Comparison of ENCODE assay signal across 9 mouse cellular contexts in genomic region chr5:135898028-135898427, GRCm38 (mm10). TPM values are rescaled to one million over a fixed set of nuclear protein-coding genes. Genes with fewer than 3 reads are reported as not detected.
DNase-seq lines count a peak whose midpoint lies in the region; ATAC-seq and TF ChIP-seq lines count a peak whose summit lies in the region.
"Had no signal": no experiment of that assay in that cellular context is flagged by ENCODE, and none has a peak within 500 bp of the region (broad histone marks: within the 10 kb centered on the region; RNA-seq: fewer than 3 reads in every experiment).

No protein-coding gene starts in this region.

- no peak overlapping the region for H3K9ac ChIP-seq in hindbrain, embryonic 11.5 days (ENCODE audit: low read depth, low read length)
- no peak overlapping the region for H3K9ac ChIP-seq in hindbrain, embryonic 16.5 days (ENCODE audit: low read depth, low read length)
- no peak overlapping the region for H3K9ac ChIP-seq in ES-Bruce4 (ENCODE audit: low read depth, poor library complexity, severe bottlenecking)
- no peak overlapping the region for H3K9ac ChIP-seq in intestine, embryonic 15.5 days

- TF ChIP-seq EP300 in ES-Bruce4 (IDR thresholded peaks at IDR 0.05; ENCODE audit: insufficient read depth, low read depth, low read length): no peak

- no peaks in the 10 kb centered on the region for H3K4me1 ChIP-seq in hindbrain, embryonic 11.5 days (replicated peaks; ENCODE audit: control insufficient read depth, insufficient read depth, low read length)
- H3K4me1 ChIP-seq in hindbrain, embryonic 16.5 days (ENCODE audit: control insufficient read depth, insufficient read depth, low read depth, low read length): peaks cover 3% of the 10 kb centered on the region
- peaks cover 2% of the 10 kb centered on the region for H3K4me1 ChIP-seq in ES-Bruce4 (ENCODE audit: control insufficient read depth, insufficient read depth, low read length)
- H3K4me1 ChIP-seq in cortical plate, adult 2 months (ENCODE audit: control insufficient read depth, insufficient read depth, low read length): no peaks in the 10 kb centered on the region
- no peaks in the 10 kb centered on the region for H3K4me1 ChIP-seq in intestine, embryonic 15.5 days (replicated peaks)

- no peaks in the 10 kb centered on the region for H3K27me3 ChIP-seq in hindbrain, embryonic 11.5 days (ENCODE audit: control insufficient read depth, insufficient read depth, low read length)
- H3K27me3 ChIP-seq in hindbrain, embryonic 16.5 days (replicated peaks; ENCODE audit: control insufficient read depth, insufficient read depth, low read length): no peaks in the 10 kb centered on the region
- H3K27me3 ChIP-seq in ES-Bruce4 (ENCODE audit: control insufficient read depth, insufficient read depth, low read length, poor library complexity, severe bottlenecking): no peaks in the 10 kb centered on the region
- no peaks in the 10 kb centered on the region for H3K27me3 ChIP-seq in intestine, embryonic 15.5 days (replicated peaks)

- H3K4me2 ChIP-seq in hindbrain, embryonic 11.5 days (replicated peaks; ENCODE audit: low read depth, low read length): no peak overlapping the region
- no peak overlapping the region for H3K4me2 ChIP-seq in hindbrain, embryonic 16.5 days (ENCODE audit: low read length)
- H3K4me2 ChIP-seq in intestine, embryonic 15.5 days (replicated peaks): no peak overlapping the region

- H3K9me3 ChIP-seq in hindbrain, embryonic 11.5 days (ENCODE audit: control insufficient read depth, low read length): no peaks in the 10 kb centered on the region
- no peaks in the 10 kb centered on the region for H3K9me3 ChIP-seq in hindbrain, embryonic 16.5 days (ENCODE audit: control insufficient read depth, low read length)
- no peaks in the 10 kb centered on the region for H3K9me3 ChIP-seq in ES-Bruce4 (replicated peaks; ENCODE audit: control insufficient read depth, insufficient read depth, low read length, poor library complexity, severe bottlenecking)
- no peaks in the 10 kb centered on the region for H3K9me3 ChIP-seq in intestine, embryonic 15.5 days

- no peak overlapping the region for H3K4me3 ChIP-seq in hindbrain, embryonic 11.5 days (ENCODE audit: low read depth, low read length)
- no peak overlapping the region for H3K4me3 ChIP-seq in hindbrain, embryonic 16.5 days (ENCODE audit: low read length)
- no peak overlapping the region for H3K4me3 ChIP-seq in ES-Bruce4 (ENCODE audit: low read depth, low read length)
- H3K4me3 ChIP-seq in cortical plate, adult 2 months (ENCODE audit: insufficient read depth, low read length): no peak overlapping the region
- H3K4me3 ChIP-seq in intestine, embryonic 15.5 days (replicated peaks): no peak overlapping the region

- no peak for TF ChIP-seq POLR2A in ES-Bruce4 (IDR thresholded peaks at IDR 0.05; ENCODE audit: insufficient read depth, low read length)
- no peak for TF ChIP-seq POLR2A in cortical plate, adult 2 months (IDR thresholded peaks at IDR 0.05; ENCODE audit: extremely low read depth, insufficient read depth, low read length)

- H3K27ac ChIP-seq in hindbrain, embryonic 11.5 days (ENCODE audit: low read depth, low read length): no peak overlapping the region
- no peak overlapping the region for H3K27ac ChIP-seq in hindbrain, embryonic 16.5 days (ENCODE audit: low read depth, low read length)
- no peak overlapping the region for H3K27ac ChIP-seq in ES-Bruce4 (ENCODE audit: insufficient read depth, low read length)
- H3K27ac ChIP-seq in cortical plate, adult 2 months (ENCODE audit: insufficient read depth, low read length): no peak overlapping the region
- H3K27ac ChIP-seq in intestine, embryonic 15.5 days: no peak overlapping the region
- H3K27ac ChIP-seq: macrophage had no signal

- TF ChIP-seq CTCF in ES-Bruce4 (IDR thresholded peaks at IDR 0.05; ENCODE audit: low read depth, low read length): peak; percentile 50
- TF ChIP-seq CTCF in cortical plate, adult 2 months (IDR thresholded peaks at IDR 0.05; ENCODE audit: extremely low read depth, insufficient read depth, low read length): peak; percentile 45; the same call in 1 of the 2 replicates

- H3K36me3 ChIP-seq in hindbrain, embryonic 11.5 days (ENCODE audit: control insufficient read depth, insufficient read depth, low read length): no peaks in the 10 kb centered on the region
- H3K36me3 ChIP-seq in hindbrain, embryonic 16.5 days (ENCODE audit: control insufficient read depth, insufficient read depth, low read length): no peaks in the 10 kb centered on the region
- no peaks in the 10 kb centered on the region for H3K36me3 ChIP-seq in ES-Bruce4 (ENCODE audit: control insufficient read depth, insufficient read depth, low read length, poor library complexity, severe bottlenecking)
- no peaks in the 10 kb centered on the region for H3K36me3 ChIP-seq in intestine, embryonic 15.5 days

- peak; percentile 76 for DNase-seq in hindbrain, embryonic 11.5 days (ENCODE audit: low spot score)
- DNase-seq in A20 (ENCODE audit: low read depth, low spot score): peak; percentile 73
- DNase-seq in lung, postnatal 14 days: peak; percentile 72
- DNase-seq in layer of hippocampus, adult 11-12 months (ENCODE audit: low spot score): no peak

- WGBS in hindbrain, embryonic 11.5 days: 20% methylated on average over 3 of the region's 3 CpGs
- 15% methylated on average over 3 of the region's 3 CpGs for WGBS in hindbrain, embryonic 16.5 days
- WGBS in intestine, embryonic 15.5 days: 20% methylated on average over 3 of the region's 3 CpGs

- ATAC-seq in hindbrain, embryonic 11.5 days (ENCODE audit: low FRiP score): no peak
- no peak for ATAC-seq in hindbrain, embryonic 16.5 days
- ATAC-seq in intestine, embryonic 15.5 days: no peak

RNA-seq across cellular contexts. Expression of gene Hspb1, which starts 10.3 kb away (rescaled TPM):
- 16.6 and 26.1 TPM in 2 replicates for polyA plus RNA-seq in hindbrain, embryonic 11.5 days (2014; fragmentation: Nextera tagmentation; extraction: Ambion mirVana)
- polyA plus RNA-seq in hindbrain, embryonic 16.5 days (2015; fragmentation: Nextera tagmentation; extraction: Ambion mirVana): 15.6 and 29.6 TPM in 2 replicates
- polyA plus RNA-seq in ES-Bruce4 (2011; ENCODE audit: insufficient read depth, insufficient read length, low read depth, missing spikeins): 426 and 500 TPM in 2 replicates
- 27.6 and 27.8 TPM in 2 replicates for polyA plus RNA-seq in cortical plate, adult 2 months (2012; rRNA removed)
- polyA plus RNA-seq in intestine, embryonic 15.5 days (2015; fragmentation: Nextera tagmentation; extraction: Ambion mirVana): 113 and 116 TPM in 2 replicates

RNA-seq across cellular contexts. Expression of gene Ywhag, which starts 36.4 kb away (rescaled TPM):
- polyA plus RNA-seq in hindbrain, embryonic 11.5 days (2014; fragmentation: Nextera tagmentation; extraction: Ambion mirVana): 204 and 208 TPM in 2 replicates
- polyA plus RNA-seq in hindbrain, embryonic 16.5 days (2015; fragmentation: Nextera tagmentation; extraction: Ambion mirVana): 996 and 1,023 TPM in 2 replicates
- 372 TPM in 2 replicates for polyA plus RNA-seq in ES-Bruce4 (2011; ENCODE audit: insufficient read depth, insufficient read length, low read depth, missing spikeins)
- 516 and 534 TPM in 2 replicates for polyA plus RNA-seq in cortical plate, adult 2 months (2012; rRNA removed)
- polyA plus RNA-seq in intestine, embryonic 15.5 days (2015; fragmentation: Nextera tagmentation; extraction: Ambion mirVana): 151 and 154 TPM in 2 replicates
